Comparison of ENCODE assay signal across 8 mouse cellular contexts in genomic region chr11:82764438-82764924, GRCm38 (mm10). TPM values are rescaled to one million over a fixed set of nuclear protein-coding genes. Genes with fewer than 3 reads are reported as not detected.
DNase-seq lines count a peak whose midpoint lies in the region; ATAC-seq and TF ChIP-seq lines count a peak whose summit lies in the region.

No protein-coding gene starts in this region.

- H3K27ac ChIP-seq in CH12.LX (ENCODE audit: insufficient read depth, low read depth) (peak overlapping the region; percentile 59), macrophage (peak overlapping the region; percentile 81)
- H3K27ac ChIP-seq in forebrain, postnatal 0 days (ENCODE audit: low read depth, low read length), result peak overlapping the region; percentile 80

- peaks cover 0 to 28% of the 10 kb centered on the region in 2 experiments; a peak in 2 of 4 replicates for H3K4me1 ChIP-seq in CH12.LX (ENCODE audit: control insufficient read depth in 1 of 2, insufficient read depth in 2 of 2)
- H3K4me1 ChIP-seq in forebrain, postnatal 0 days (ENCODE audit: insufficient read depth), result peaks cover 7% of the 10 kb centered on the region; the same call in 1 of the 2 replicates

- dilution Hi-C loops in CH12.LX (cut with MboI; ENCODE audit: extremely low pct_ligation_motif_present, extremely low pct_unique_long_range_greater_than_20kb, low sequenced_read_pairs), result no loop called here

- no peak for TF ChIP-seq POLR2A in CH12.LX (IDR thresholded peaks at IDR 0.05; ENCODE audit: low read depth, low read length)

- H3K4me2 ChIP-seq in CH12.LX (ENCODE audit: insufficient read depth, low read depth, poor library complexity, severe bottlenecking), result peak overlapping the region; percentile 99; the same call in 1 of the 2 replicates
- H3K4me2 ChIP-seq in forebrain, postnatal 0 days (ENCODE audit: low read depth), result peak overlapping the region; percentile 92

- peaks cover 4 to 26% of the 10 kb centered on the region in 2 experiments for H3K36me3 ChIP-seq in CH12.LX (replicated peaks in 1 of 2; ENCODE audit: control insufficient read depth in 1 of 2, insufficient read depth in 1 of 2, low read length in 1 of 2)
- H3K36me3 ChIP-seq in forebrain, postnatal 0 days (ENCODE audit: insufficient read depth), result no peaks in the 10 kb centered on the region
- no peaks in the 10 kb centered on the region for H3K36me3 ChIP-seq in macrophage (ENCODE audit: inconsistent target)

- H3K79me2 ChIP-seq in CH12.LX (replicated peaks; ENCODE audit: control insufficient read depth, extremely low read depth, insufficient read depth, poor library complexity, severe bottlenecking) (peaks cover 29% of the 10 kb centered on the region), macrophage (ENCODE audit: inconsistent target) (peaks cover 29% of the 10 kb centered on the region)

- in situ Hi-C loops in CH12.LX (cut with MboI; ENCODE audit: low pct_ligation_motif_present, low pct_unique_long_range_greater_than_20kb, low sequenced_read_pairs), result loop anchor here (25.0 kb wide), 1 partner anchor 423 kb away; the partner anchor contains the start of genes Slfn3 and Slfn4

- ATAC-seq in frontal cortex, adult (ENCODE audit: low TSS enrichment), result peak; percentile 75
- ATAC-seq in forebrain, postnatal 0 days, result peak; percentile 60

- 2% methylated on average over 28 of the region's 28 CpGs for WGBS in forebrain, postnatal 0 days
- 0% methylated on average over 28 of the region's 28 CpGs for WGBS in macrophage (ENCODE audit: missing documents)

- H3K9ac ChIP-seq in CH12.LX (ENCODE audit: insufficient read depth, low read depth), result peak overlapping the region; percentile 89
- H3K9ac ChIP-seq in forebrain, postnatal 0 days, result peak overlapping the region; percentile 80

- TF ChIP-seq EP300 in CH12.LX (IDR thresholded peaks at IDR 0.05; ENCODE audit: low read length), result no peak

- no peaks in the 10 kb centered on the region for H3K27me3 ChIP-seq in CH12.LX (replicated peaks)
- H3K27me3 ChIP-seq in forebrain, postnatal 0 days (ENCODE audit: insufficient read depth, low read length), result no peaks in the 10 kb centered on the region

- peaks cover 6% of the 10 kb centered on the region for H3K9me3 ChIP-seq in CH12.LX (replicated peaks; ENCODE audit: low read length)
- no peaks in the 10 kb centered on the region for H3K9me3 ChIP-seq in forebrain, postnatal 0 days (ENCODE audit: low read length)

- DNase-seq in frontal cortex, adult 2 months (ENCODE audit: extremely low spot score in 1 of 2, low spot score in 1 of 2), result no peak
- DNase-seq in CH12.LX (ENCODE audit: extremely low read depth), result no peak
- DNase-seq in forebrain, postnatal 0 days, result no peak
- DNase-seq in ovary, postnatal 10 days (ENCODE audit: low spot score), result no peak
- DNase-seq in adrenal gland, postnatal 25 days, result no peak
- DNase-seq in spleen, postnatal 36 days (ENCODE audit: low spot score in 2 of 2), result no peak

- no peak for TF ChIP-seq RAD21 in CH12.LX (IDR thresholded peaks at IDR 0.05; ENCODE audit: low read depth, low read length)

- H3K4me3 ChIP-seq in CH12.LX (replicated peaks in 1 of 3; ENCODE audit: low read depth in 2 of 3, low read length in 2 of 3, poor library complexity in 1 of 3) (peak overlapping the region; percentile 89 to 96 (median 91)), macrophage (ENCODE audit: inconsistent target) (peak overlapping the region; percentile 99)
- H3K4me3 ChIP-seq in forebrain, postnatal 0 days (ENCODE audit: low read depth, low read length), result peak overlapping the region; percentile 69

- no peak for TF ChIP-seq CTCF in CH12.LX (conservative IDR thresholded peaks at IDR 0.05 in 1 of 2, IDR thresholded peaks at IDR 0.05 in 1 of 2; ENCODE audit: low read depth in 2 of 2, low read length in 2 of 2)
- no peak for TF ChIP-seq CTCF in forebrain, postnatal 0 days (IDR thresholded peaks at IDR 0.05; ENCODE audit: low read depth)

TF ChIP-seq in CH12.LX, 34 proteins besides CTCF, POLR2A, EP300 and RAD21:
- no peak for TF ChIP-seq MAX (IDR thresholded peaks at IDR 0.05; ENCODE audit: low read length)
- no peak for TF ChIP-seq TBP (conservative IDR thresholded peaks at IDR 0.05; ENCODE audit: low read depth, low read length)
- no peak for TF ChIP-seq PAX5 (IDR thresholded peaks at IDR 0.05; ENCODE audit: low read length)
- TF ChIP-seq JUND (conservative IDR thresholded peaks at IDR 0.05; ENCODE audit: low read depth, low read length), result no peak
- no peak for TF ChIP-seq SMC3 (IDR thresholded peaks at IDR 0.05; ENCODE audit: low read depth, low read length)
- no peak for TF ChIP-seq KAT2A (IDR thresholded peaks at IDR 0.05; ENCODE audit: insufficient replicate concordance, low read length)
- TF ChIP-seq NELFE (IDR thresholded peaks at IDR 0.05; ENCODE audit: low read depth, low read length), result no peak
- no peak for TF ChIP-seq BHLHE40 (IDR thresholded peaks at IDR 0.05; ENCODE audit: low read depth, low read length)
- no peak for TF ChIP-seq ZC3H11A (IDR thresholded peaks at IDR 0.05; ENCODE audit: low read depth, low read length)
- TF ChIP-seq SIN3A (IDR thresholded peaks at IDR 0.05; ENCODE audit: low read length), result no peak
- TF ChIP-seq GABPA (IDR thresholded peaks at IDR 0.05; ENCODE audit: insufficient replicate concordance, low read depth, low read length), result no peak
- no peak for TF ChIP-seq JUN (IDR thresholded peaks at IDR 0.05; ENCODE audit: insufficient read depth, low read depth, low read length)

RNA-seq across cellular contexts. Expression of gene Zfp830, which starts 0.3 kb away (rescaled TPM):
- 13.0 and 13.7 TPM in 2 replicates for polyA plus RNA-seq in frontal cortex, adult 2 months (2012; rRNA removed)
- 32.4 and 39.9 TPM in 2 replicates for total RNA-seq in CH12.LX (2012; rRNA removed)
- 28.7 and 29.9 TPM in 2 replicates for total RNA-seq in CH12.LX (2014; rRNA removed)
- 38.7 and 44.2 TPM in 2 replicates for polyA plus RNA-seq in CH12.LX (2012; ENCODE audit: insufficient read length, low read depth)
- total RNA-seq in forebrain, postnatal 0 days (2014; rRNA removed), result 21.5 and 23.8 TPM in 2 replicates
- 17.0 and 19.6 TPM in 2 replicates for polyA plus RNA-seq in forebrain, postnatal 0 days (2015; fragmentation: Nextera tagmentation; extraction: Ambion mirVana)
- total RNA-seq in macrophage (2018; cell fraction: chromatin; rRNA removed), result 10 to 100 TPM in 24 of 26 experiments, 1 to 10 TPM in 2; 9.0 to 54.9 (median 22.2) TPM
- 10 to 100 TPM; 10.2 to 28.1 (median 18.4) TPM for total RNA-seq in macrophage (2018; cell fraction: cytosol; rRNA removed)
- 10 to 100 TPM; 14.2 to 52.6 (median 24.2) TPM for total RNA-seq in macrophage (2018; cell fraction: nucleus; rRNA removed)
- polyA plus RNA-seq in macrophage (2018), result 17.4 to 31.8 TPM (median 19.8 TPM) in 3 replicates
- total RNA-seq in adrenal gland, postnatal 25 days (2021), result 21.2 and 21.3 TPM in 2 replicates

RNA-seq across cellular contexts. Expression of gene Cct6b, which starts 0.4 kb away (rescaled TPM):
- 0.13 and 0.18 TPM in 2 replicates for polyA plus RNA-seq in frontal cortex, adult 2 months (2012; rRNA removed)
- total RNA-seq in CH12.LX (2012; rRNA removed), result 0.25 and 0.64 TPM in 2 replicates
- total RNA-seq in CH12.LX (2014; rRNA removed), result 0.44 and 0.58 TPM in 2 replicates
- 0.24 and 0.27 TPM in 2 replicates for polyA plus RNA-seq in CH12.LX (2012; ENCODE audit: insufficient read length, low read depth)
- 0.23 TPM in 1 of 2 replicates, not detected in the other for total RNA-seq in forebrain, postnatal 0 days (2014; rRNA removed)
- 0.19 and 0.28 TPM in 2 replicates for polyA plus RNA-seq in forebrain, postnatal 0 days (2015; fragmentation: Nextera tagmentation; extraction: Ambion mirVana)
- total RNA-seq in macrophage (2018; cell fraction: chromatin; rRNA removed), result 1 to 10 TPM in 3 of 26 experiments, under 1 TPM in 14, not detected in 9; 0.44 to 1.5 (median 0.65) TPM
- under 1 TPM in 21 of 26 experiments, not detected in 5; 0.05 to 0.31 (median 0.12) TPM for total RNA-seq in macrophage (2018; cell fraction: cytosol; rRNA removed)
- 1 to 10 TPM in 1 of 26 experiments, under 1 TPM in 13, not detected in 12; 0.30 to 1.1 (median 0.44) TPM for total RNA-seq in macrophage (2018; cell fraction: nucleus; rRNA removed)
- 0.10 to 0.12 TPM in 2 of 3 replicates, not detected in the other for polyA plus RNA-seq in macrophage (2018)
- 1.4 TPM in 1 of 2 replicates, not detected in the other for total RNA-seq in adrenal gland, postnatal 25 days (2021)

RNA-seq across cellular contexts. Expression of gene Lig3, which starts 16.4 kb away (rescaled TPM):
- polyA plus RNA-seq in frontal cortex, adult 2 months (2012; rRNA removed), result 18.6 and 23.3 TPM in 2 replicates
- total RNA-seq in CH12.LX (2012; rRNA removed) (45.2 and 63.5 TPM in 2 replicates), CH12.LX (2014; rRNA removed) (40.9 and 45.7 TPM in 2 replicates)
- polyA plus RNA-seq in CH12.LX (2012; ENCODE audit: insufficient read length, low read depth) (97.4 and 101 TPM in 2 replicates), macrophage (2018) (8.5 to 10.4 TPM (median 9.2 TPM) in 3 replicates)
- 41.2 and 53.6 TPM in 2 replicates for total RNA-seq in forebrain, postnatal 0 days (2014; rRNA removed)
- polyA plus RNA-seq in forebrain, postnatal 0 days (2015; fragmentation: Nextera tagmentation; extraction: Ambion mirVana), result 13.4 and 18.3 TPM in 2 replicates
- total RNA-seq in macrophage (2018; cell fraction: chromatin; rRNA removed), result 10 to 100 TPM; 14.6 to 29.8 (median 22.7) TPM
- 10 to 100 TPM in 18 of 26 experiments, 1 to 10 TPM in 8; 7.5 to 13.2 (median 10.6) TPM for total RNA-seq in macrophage (2018; cell fraction: cytosol; rRNA removed)
- total RNA-seq in macrophage (2018; cell fraction: nucleus; rRNA removed), result 10 to 100 TPM; 11.8 to 26.7 (median 16.9) TPM
- 24.5 and 29.2 TPM in 2 replicates for total RNA-seq in adrenal gland, postnatal 25 days (2021)
